Mouse (Mus musculus) thymus, adult 2 months (tissue): ENCODE measurements around the gene Ino80e. TPM values are rescaled to one million over a fixed set of nuclear protein-coding genes. Genes with fewer than 3 reads are reported as not detected.

ENCODE experiments used
- DNase-seq: peaks from one replicate; pipeline ENCODE4 v3.0.0; 2021
- H3K27ac ChIP-seq: fragments of 200-500 bp; 2 replicates; pipeline ENCODE4 v1.5.1; 2012; ENCODE audit warnings: low read length, control low read depth; ENCODE audit not compliant: control insufficient read depth, insufficient read depth
- H3K27me3 ChIP-seq: fragments of 200-500 bp; 2 replicates; pipeline ENCODE4 v1.6.1; 2012; ENCODE audit warnings: mild to moderate bottlenecking, low read length, moderate library complexity, mixed read lengths; ENCODE audit not compliant: control insufficient read depth, insufficient read depth
- H3K36me3 ChIP-seq: fragments of 200-500 bp; 2 replicates; pipeline ENCODE4 v1.6.1; 2012; ENCODE audit warnings: mild to moderate bottlenecking, low read length, moderate library complexity; ENCODE audit not compliant: control insufficient read depth, insufficient read depth
- H3K4me1 ChIP-seq: fragments of 200-500 bp; replicated peaks from 2 replicates; pipeline ENCODE4 v1.6.1; 2012; ENCODE audit warnings: low read length; ENCODE audit not compliant: control insufficient read depth, insufficient read depth
- H3K4me3 ChIP-seq: fragments of 200-500 bp; 2 replicates; pipeline ENCODE4 v1.5.1; 2012; ENCODE audit warnings: mild to moderate bottlenecking, low read length, control low read depth, moderate library complexity; ENCODE audit not compliant: control insufficient read depth, insufficient read depth
- CTCF ChIP-seq: fragments of 200-500 bp; IDR thresholded peaks from 2 replicates; pipeline ENCODE4 v1.5.1; 2012; ENCODE audit warnings: mild to moderate bottlenecking, control low read depth, low read length, moderate library complexity, borderline replicate concordance; ENCODE audit not compliant: control insufficient read depth, poor library complexity, insufficient read depth; ENCODE audit errors: extremely low read depth
- POLR2A ChIP-seq: fragments of 200-500 bp; IDR thresholded peaks from 2 replicates; pipeline ENCODE4 v1.6.1; 2012; ENCODE audit warnings: mild to moderate bottlenecking, low read length, control low read depth, moderate library complexity; ENCODE audit not compliant: control insufficient read depth, poor library complexity, insufficient read depth; ENCODE audit errors: extremely low read depth
- WGBS: fragments of 180-500 bp; shearing (Covaris S2); methylation state at CpG from one replicate; pipeline ENCODE4 v1.1.7; 2018; 5-methylcytosine and 5-hydroxymethylcytosine counted together
- polyA plus RNA-seq: library from polyadenylated mRNA; depleted of rRNA; stranded (reverse); fragments of >200 nt; gene quantifications from 2 replicates; pipeline ENCODE4 v1.2.3, GENCODE M21; 2012

Ino80e gene
- polyA plus RNA-seq, 1 experiment: 122 TPM

DNA sequence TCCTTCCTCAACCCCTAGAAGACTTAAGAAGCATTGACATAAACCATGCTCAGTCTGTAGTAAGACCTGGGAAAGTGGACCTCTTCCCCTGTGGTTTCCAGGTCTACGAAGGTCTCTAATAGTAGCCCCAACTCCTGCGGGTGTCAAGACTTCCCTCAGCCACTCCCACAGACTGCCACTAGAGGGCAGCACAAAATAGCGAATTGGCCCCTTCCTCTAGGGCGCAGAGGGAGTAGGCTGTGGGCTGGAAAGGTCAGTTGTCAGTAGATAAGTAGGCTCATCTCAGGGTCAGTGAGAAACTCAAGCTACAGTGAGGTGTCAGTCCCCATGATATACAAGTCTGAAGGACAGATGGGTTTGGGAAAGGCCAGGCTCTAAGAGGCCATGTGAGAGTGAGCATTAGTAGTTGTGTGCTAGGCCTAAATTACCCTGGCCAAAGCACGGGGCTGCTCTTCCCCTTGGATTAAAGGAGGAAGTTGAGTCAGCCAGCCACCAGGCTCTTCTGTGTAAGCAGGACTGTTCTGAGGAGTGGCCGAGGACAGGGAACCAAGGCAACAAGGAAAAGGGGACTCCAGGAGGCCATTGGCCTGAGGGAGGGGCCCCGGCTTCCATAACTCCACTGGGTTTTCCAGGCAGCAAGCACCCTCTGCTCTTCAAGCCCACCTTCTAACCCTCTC, 40.2 kb downstream of the Ino80e start:
- Histone ChIP-seq H3K4me3 (no peak overlapping the region), H3K27me3 (no peaks in the 10 kb centered on the region; the same call in 1 of the 2 replicates), H3K36me3 (no peaks in the 10 kb centered on the region), H3K27ac (no peak overlapping the region), H3K4me1 (no peaks in the 10 kb centered on the region)
- DNase-seq: peak; percentile 77
- WGBS: 32% methylated on average over 7 of the region's 7 CpGs
- TF ChIP-seq POLR2A (no peak), CTCF (peak; percentile 82; the same call in 1 of the 2 replicates)

GRCm38 (mm10) chr7:126818818-126819217, 43.4 kb downstream of the Ino80e start:
- TF ChIP-seq POLR2A (no peak), CTCF (no peak)
- Histone ChIP-seq H3K4me3 (no peak overlapping the region), H3K27me3 (no peaks in the 10 kb centered on the region), H3K27ac (no peak overlapping the region), H3K36me3 (no peaks in the 10 kb centered on the region), H3K4me1 (peaks cover 4% of the 10 kb centered on the region)
- WGBS: 47% methylated on average over 1 of the region's 1 CpGs
- DNase-seq: no peak

- H3K4me3 ChIP-seq: no peak overlapping the region
- no peak for DNase-seq
- H3K4me1 ChIP-seq: peaks cover 5% of the 10 kb centered on the region
- no peak overlapping the region for H3K27ac ChIP-seq
- WGBS: 92% methylated on average over 7 of the region's 7 CpGs
- no peaks in the 10 kb centered on the region for H3K27me3 ChIP-seq
- no peaks in the 10 kb centered on the region for H3K36me3 ChIP-seq
- TF ChIP-seq POLR2A: no peak
- no peak for TF ChIP-seq CTCF
These were observed 44.6 kb downstream of the Ino80e start for GRCm38 (mm10) chr7:126817595-126817994.

GRCm38 (mm10) chr7:126816494-126816893, 45.7 kb downstream of the Ino80e start:
- TF ChIP-seq CTCF: no peak
- TF ChIP-seq POLR2A: no peak
- Histone ChIP-seq H3K36me3 (no peaks in the 10 kb centered on the region), H3K27ac (no peak overlapping the region), H3K27me3 (no peaks in the 10 kb centered on the region), H3K4me3 (no peak overlapping the region), H3K4me1 (peaks cover 5% of the 10 kb centered on the region)
- DNase-seq: no peak
- WGBS: 93% methylated on average over 8 of the region's 8 CpGs

DNA sequence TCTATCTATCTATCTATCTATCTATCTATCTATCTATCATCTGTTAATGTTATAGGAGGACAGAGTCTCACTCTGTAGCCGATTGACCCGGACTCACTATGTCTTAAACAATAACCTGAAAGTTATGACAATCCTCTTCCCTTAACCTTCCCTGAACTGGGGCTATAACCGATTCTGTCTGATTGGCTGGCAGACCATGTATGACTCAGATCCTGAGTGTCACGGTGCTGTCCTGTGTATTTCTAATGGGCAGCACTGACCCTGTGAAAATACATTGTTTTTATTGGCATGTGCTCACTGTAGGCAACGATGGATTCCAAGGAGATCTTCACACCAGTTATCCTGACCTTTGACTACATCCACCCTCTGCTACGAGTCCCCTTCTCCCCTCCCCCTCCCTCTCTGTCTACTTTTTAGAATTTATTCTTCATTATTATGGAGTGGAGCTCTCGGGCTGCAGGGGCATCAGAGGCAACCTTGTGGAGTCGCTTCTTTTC, 46.4 kb downstream of the Ino80e start:
- 81% methylated on average over 8 of the region's 8 CpGs for WGBS
- Histone ChIP-seq H3K27ac (no peak overlapping the region), H3K36me3 (no peaks in the 10 kb centered on the region), H3K27me3 (no peaks in the 10 kb centered on the region), H3K4me3 (no peak overlapping the region), H3K4me1 (peaks cover 5% of the 10 kb centered on the region)
- DNase-seq: no peak
- no peak for TF ChIP-seq CTCF
- TF ChIP-seq POLR2A: no peak

GRCm38 (mm10) chr7:126809723-126810369, 52.3 kb downstream of the Ino80e start:
- no peak for TF ChIP-seq CTCF
- no peak for TF ChIP-seq POLR2A
- no peak overlapping the region for H3K27ac ChIP-seq
- H3K4me3 ChIP-seq: no peak overlapping the region
- H3K27me3 ChIP-seq: no peaks in the 10 kb centered on the region
- 79% methylated on average over 5 of the region's 5 CpGs for WGBS
- H3K4me1 ChIP-seq: peaks cover 14% of the 10 kb centered on the region
- no peak for DNase-seq
- H3K36me3 ChIP-seq: no peaks in the 10 kb centered on the region
